Mouse (Mus musculus) left cerebral cortex, postnatal 14 days (tissue): Measurements from ENCODE around the gene Hist1h3h. TPM values are rescaled to one million over a fixed set of nuclear protein-coding genes. Genes with fewer than 3 reads are reported as not detected.
"Not testable (repeated sequence)": the region's sequence is repeated elsewhere in the genome, so short reads cannot be mapped to it uniquely, and the experiment has no call there.

Experiments
- DNase-seq, 2 experiments: peaks; one replicate each; pipeline ENCODE4 v3.0.0; 2021 to 2022; ENCODE audit warnings: low spot score in 2 of 2, mixed read lengths in 1 of 2
- intact Hi-C: fragments of 180-260 bp; cut with DNase I; formaldehyde crosslinking; loops from one replicate; pipeline ENCODE4 v1.15.1; 2025
- long read RNA-seq, 2 experiments: library from polyadenylated mRNA; stranded (forward); transcript quantifications; one replicate each; pipeline ENCODE4 v2.0.0; 2021
- total RNA-seq, 2 experiments: library from RNA; stranded (reverse); gene quantifications; 2 replicates each; pipeline ENCODE4 v1.2.3; 2021

The Hist1h3h gene
- total RNA-seq = 10 to 100 TPM; 46.6 to 56.8 TPM
- long read RNA-seq, experiment 1 = 0 reads
- long read RNA-seq, experiment 2 = 0 reads

GRCm38 (mm10) chr13:21717397-21718357 lies at the start of gene Hist1h3h:
Hist1h3h (plus strand) TSS chr13:21717659.
- DNase-seq = peak; percentile 85 to 91
- intact Hi-C loops = loop anchor here (10.0 kb wide), 3 partner anchors 453 to 1817 kb away; partner anchors contain the start of genes Hist1h2af, Hist1h3g and Hist1h4h

GRCm38 (mm10) chr13:21677305-21677704 lies 40.2 kb upstream of the Hist1h3h start, which contains the start of gene Olfr1360:
Olfr1360 (minus strand) TSS chr13:21677405.
- intact Hi-C loops = no loop called here
- no peak for DNase-seq

GRCm38 (mm10) chr13:21697811-21698210 lies 19.6 kb upstream of the Hist1h3h start, which contains the start of gene Olfr1359:
Olfr1359 (plus strand) TSS chr13:21698111.
- no peak for DNase-seq
- intact Hi-C loops = no loop called here

GRCm38 (mm10) chr13:21706669-21707068 lies 10.8 kb upstream of the Hist1h3h start:
- DNase-seq = no peak
- intact Hi-C loops = no loop called here

- DNase-seq = peak; percentile 89 to 92
- intact Hi-C loops = loop anchor here (5.0 to 10.0 kb wide), 4 partner anchors 445 to 1825 kb away; partner anchors contain the start of genes Hist1h2af, Hist1h3g and Hist1h4h
Observed at GRCm38 (mm10) chr13:21710031-21710711, 7.3 kb upstream of the Hist1h3h start.

GRCm38 (mm10) chr13:21710821-21711525 lies 6.5 kb upstream of the Hist1h3h start:
- intact Hi-C loops = loop anchor here (5.0 to 10.0 kb wide), 4 partner anchors 446 to 1824 kb away; partner anchors contain the start of genes Hist1h2af, Hist1h3g and Hist1h4h
- peak; percentile 83 to 85 for DNase-seq

- intact Hi-C loops = loop anchor here (5.0 to 10.0 kb wide), 4 partner anchors 447 to 1823 kb away; partner anchors contain the start of genes Hist1h2af, Hist1h3g and Hist1h4h
- no peak for DNase-seq
Observed at GRCm38 (mm10) chr13:21711698-21712097, 5.8 kb upstream of the Hist1h3h start.

- DNase-seq = peak; percentile 69 to 75
- intact Hi-C loops = loop anchor here (2.0 to 10.0 kb wide), 5 partner anchors 18 to 1820 kb away; partner anchors contain the start of genes Hist1h2af, Hist1h3g and Hist1h4h
Observed at GRCm38 (mm10) chr13:21714725-21715124, 2.7 kb upstream of the Hist1h3h start.

- intact Hi-C loops = loop anchor here (2.0 to 10.0 kb wide), 4 partner anchors 18 to 1820 kb away; partner anchors contain the start of genes Hist1h2af, Hist1h3g and Hist1h4h
Observed at GRCm38 (mm10) chr13:21715131-21715863, 2.2 kb upstream of the Hist1h3h start.

GRCm38 (mm10) chr13:21715864-21716539 lies 1.5 kb upstream of the Hist1h3h start, which contains the start of the genes Hist1h2bl and Hist1h2ai:
Hist1h2bl (minus strand) TSS chr13:21716143.
Hist1h2ai (plus strand) TSS chr13:21716422.
- intact Hi-C loops = loop anchor here (2.0 to 10.0 kb wide), 4 partner anchors 17 to 1819 kb away; partner anchors contain the start of genes Hist1h2af, Hist1h3g and Hist1h4h
- DNase-seq = peak; percentile 91 to 96

More at GRCm38 (mm10) chr13:21715131-21715863, 2.2 kb upstream of the Hist1h3h start:
- peak in 1 of 2 experiments; percentile 15 for DNase-seq

GRCm38 (mm10) chr13:21716540-21717391 lies 693 bp upstream of the Hist1h3h start:
- DNase-seq = peak in 1 of 2 experiments; percentile 41
- intact Hi-C loops = loop anchor here (10.0 kb wide), 3 partner anchors 452 to 1818 kb away; partner anchors contain the start of genes Hist1h2af, Hist1h3g and Hist1h4h

- intact Hi-C loops = loop anchor here (10.0 kb wide), 3 partner anchors 454 to 1816 kb away; partner anchors contain the start of genes Hist1h2af, Hist1h3g and Hist1h4h
Observed at GRCm38 (mm10) chr13:21718381-21719080, 1.1 kb downstream of the Hist1h3h start.

GRCm38 (mm10) chr13:21721107-21721756 lies 3.8 kb downstream of the Hist1h3h start:
- intact Hi-C loops, DNase-seq: not testable (repeated sequence)

More at GRCm38 (mm10) chr13:21718381-21719080, 1.1 kb downstream of the Hist1h3h start:
- DNase-seq = no peak

GRCm38 (mm10) chr13:21721757-21722372 lies 4.4 kb downstream of the Hist1h3h start, which contains the start of gene Hist1h2bm:
Hist1h2bm (plus strand) TSS chr13:21722044.
- intact Hi-C loops = not testable (repeated sequence)
- DNase-seq = peak; percentile 75 to 89
